Mouse (Mus musculus): ENCODE results near the gene Ctsk.

DNA sequence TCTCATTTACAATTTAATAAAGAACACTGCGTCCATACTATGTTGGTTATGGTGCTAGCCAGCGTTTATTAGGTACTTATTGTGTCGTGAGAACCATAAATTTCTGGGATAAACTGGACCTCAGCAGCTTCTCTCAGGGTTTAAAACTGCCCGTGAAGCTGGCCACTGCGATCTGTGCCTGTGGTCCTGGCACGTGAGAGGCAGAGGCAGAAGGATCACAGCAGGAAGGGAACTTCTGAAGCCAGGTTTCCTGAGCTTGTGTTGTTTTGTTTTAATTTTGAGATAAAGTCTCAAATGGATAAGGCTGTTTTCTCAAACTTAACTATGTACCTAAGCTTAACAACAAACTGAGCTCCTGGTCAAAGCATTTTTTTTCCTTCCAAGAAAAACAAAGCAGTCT lies 10.3 kb downstream of the Ctsk start:
- TF ChIP-seq CTCF (IDR thresholded peaks at IDR 0.05; ENCODE audit: control insufficient read depth, insufficient read depth, low read length) = no peak
- no peak for TF ChIP-seq POLR2A (IDR thresholded peaks at IDR 0.05; ENCODE audit: borderline replicate concordance, control insufficient read depth, low read depth, low read length)
